Mouse (Mus musculus): Measurements from ENCODE around the gene Foxn3.

Foxn3 gene

GRCm38 (mm10) chr12:99244264-99244663 is 319.1 kb downstream of the Foxn3 start:
- no peak for DNase-seq

- no peak for DNase-seq
Measured at GRCm38 (mm10) chr12:99243316-99243715, 320.1 kb downstream of the Foxn3 start.

- no peak for DNase-seq
Measured at GRCm38 (mm10) chr12:99240185-99240726, 323.1 kb downstream of the Foxn3 start.

- no peak for DNase-seq
Measured at GRCm38 (mm10) chr12:99239735-99240134, 323.6 kb downstream of the Foxn3 start.

DNA sequence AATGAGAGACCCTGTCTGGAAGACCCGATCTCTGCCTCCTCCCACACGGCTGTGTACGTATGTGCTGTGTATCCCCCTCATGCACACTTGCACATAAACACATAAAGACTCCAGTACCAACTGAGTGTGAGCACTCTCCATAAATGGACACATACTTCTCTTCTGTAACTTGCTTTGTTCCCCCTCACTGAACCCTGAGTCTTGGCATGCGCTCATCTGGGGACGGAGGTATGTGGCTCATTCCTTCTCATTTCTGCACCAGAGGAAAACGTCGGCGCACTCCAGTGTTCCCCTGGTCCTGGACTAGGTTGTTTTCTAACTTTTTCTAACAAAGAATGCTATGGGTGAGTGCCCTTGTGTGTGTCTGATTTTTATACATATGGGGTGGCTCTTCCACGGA is 325.9 kb downstream of the Foxn3 start:
- no peak for DNase-seq

DNA sequence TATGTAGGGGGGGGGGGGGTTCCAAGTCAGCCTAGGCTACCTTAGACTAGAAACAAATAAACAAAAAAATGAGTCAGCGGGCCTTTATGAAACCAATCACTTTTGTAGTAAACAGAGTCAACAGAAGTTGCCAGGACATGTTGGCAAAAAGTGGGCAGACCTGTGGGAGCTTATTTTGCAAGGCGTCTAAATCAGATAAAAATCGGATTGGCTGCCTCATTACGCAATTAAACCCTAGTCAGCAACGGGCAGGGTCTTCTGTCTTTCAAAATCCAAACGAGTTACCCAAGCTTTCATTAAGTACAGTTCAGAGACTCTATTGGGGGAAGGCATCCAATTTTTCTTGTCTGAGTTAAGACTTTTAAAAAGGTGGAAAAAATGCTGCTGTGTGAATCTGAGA is 329.0 kb downstream of the Foxn3 start:
- DNase-seq = no peak

GRCm38 (mm10) chr12:99233386-99233785 is 330.0 kb downstream of the Foxn3 start:
- no peak for DNase-seq

- DNase-seq = no peak
Measured at GRCm38 (mm10) chr12:99232478-99232877, 330.9 kb downstream of the Foxn3 start.

- no peak for DNase-seq
Measured at GRCm38 (mm10) chr12:99231321-99231720, 332.1 kb downstream of the Foxn3 start.

- DNase-seq = no peak
Measured at GRCm38 (mm10) chr12:99230783-99231048, 332.7 kb downstream of the Foxn3 start.

GRCm38 (mm10) chr12:99229973-99230782 is 333.2 kb downstream of the Foxn3 start:
- DNase-seq = no peak

GRCm38 (mm10) chr12:99227313-99227952 is 335.9 kb downstream of the Foxn3 start:
- DNase-seq = no peak

DNA sequence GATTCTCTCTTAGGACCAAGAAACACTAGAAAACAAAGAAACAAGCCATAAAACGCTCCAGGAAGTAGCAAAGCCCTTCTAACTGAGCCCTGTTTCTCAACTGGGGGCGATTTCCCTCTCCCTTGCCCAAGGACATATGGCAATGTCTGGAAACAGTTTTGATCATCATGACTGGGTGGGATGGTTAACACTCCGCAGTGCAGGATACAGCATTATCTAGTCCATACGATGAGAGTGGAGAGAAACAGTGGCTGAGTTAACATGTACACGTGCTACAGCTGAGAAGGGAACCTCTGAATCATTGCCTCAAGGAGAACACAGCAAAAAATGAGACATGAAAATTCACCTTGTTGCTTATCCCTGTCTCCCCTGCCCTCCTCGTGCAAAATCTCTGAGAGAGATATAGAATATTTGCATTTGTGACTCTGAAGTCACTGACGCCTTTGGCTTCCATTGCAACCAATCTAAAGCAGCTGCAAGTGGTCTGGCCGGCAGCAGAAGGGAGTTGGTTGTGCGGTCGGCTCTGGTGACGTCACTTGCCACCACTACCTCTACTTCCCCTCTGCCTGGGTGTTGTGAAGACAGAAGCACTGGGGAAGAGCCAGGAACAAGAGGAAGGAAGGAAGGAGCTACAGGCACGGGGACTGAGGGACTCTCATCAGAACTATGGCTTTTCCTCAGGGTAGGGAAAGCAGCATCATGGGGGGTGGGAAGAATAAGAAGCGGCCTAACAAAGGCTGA is 338.3 kb downstream of the Foxn3 start:
- DNase-seq = peak; percentile 25

DNA sequence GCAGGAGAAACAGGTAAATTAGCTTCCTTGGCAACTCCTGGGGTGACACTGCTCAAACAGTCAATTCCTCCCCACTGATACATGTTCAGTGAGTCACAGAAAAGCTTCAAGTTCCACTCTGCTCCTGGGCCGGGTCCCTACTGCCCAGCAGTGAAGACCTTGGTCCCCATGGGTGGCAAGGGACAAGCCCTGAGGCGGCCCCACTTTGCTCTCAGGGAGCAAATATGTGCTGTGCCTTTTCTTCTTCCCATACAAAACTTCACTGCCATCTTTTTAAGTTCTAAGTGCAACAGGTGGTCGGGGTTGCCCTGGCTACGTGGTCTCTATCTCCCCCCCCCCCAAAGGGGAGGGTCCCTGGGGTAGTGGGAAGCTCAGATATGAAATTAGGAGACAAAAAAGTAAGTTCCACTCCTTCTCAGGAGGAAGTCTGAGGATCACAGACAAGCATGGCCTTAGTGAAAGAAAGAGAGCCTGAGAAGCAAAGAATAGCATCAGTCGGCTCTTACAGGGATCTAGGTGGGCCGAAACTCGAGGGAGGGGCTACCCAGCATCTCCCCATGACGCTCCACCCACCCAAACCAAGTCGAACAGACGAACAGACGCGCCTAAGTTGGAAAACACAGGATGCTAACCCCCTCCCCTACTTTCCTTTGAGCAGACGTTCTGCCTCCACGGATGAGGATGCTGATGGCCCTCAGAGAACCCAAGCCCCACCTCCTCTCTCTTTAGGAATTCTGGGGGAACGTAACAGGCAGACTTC is 342.1 kb downstream of the Foxn3 start:
- DNase-seq = no peak

DNA sequence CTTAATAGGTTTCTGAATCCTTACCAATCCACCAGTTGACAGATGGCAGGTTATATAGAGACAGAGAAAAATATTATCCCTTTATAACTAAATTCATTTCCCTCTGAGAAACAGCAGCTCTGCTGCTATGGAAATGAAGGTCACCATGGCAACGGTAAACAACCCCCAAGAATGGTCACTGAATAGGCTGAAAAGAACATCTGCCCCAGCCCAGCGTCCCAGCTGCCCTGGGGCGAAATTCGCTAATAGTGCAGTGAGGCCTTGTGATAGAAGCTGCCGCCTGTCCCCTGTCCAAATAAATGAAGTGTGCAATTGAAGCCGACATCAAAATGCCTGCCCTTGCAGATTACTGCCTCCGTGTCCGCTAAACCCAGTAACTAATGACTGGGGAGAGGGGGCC is 343.0 kb downstream of the Foxn3 start:
- no peak for DNase-seq

GRCm38 (mm10) chr12:99219812-99220211 is 343.6 kb downstream of the Foxn3 start:
- no peak for DNase-seq

- DNase-seq = no peak
Measured at GRCm38 (mm10) chr12:99217145-99217698, 346.2 kb downstream of the Foxn3 start.

GRCm38 (mm10) chr12:99216341-99216761 is 347.0 kb downstream of the Foxn3 start:
- DNase-seq = no peak

DNA sequence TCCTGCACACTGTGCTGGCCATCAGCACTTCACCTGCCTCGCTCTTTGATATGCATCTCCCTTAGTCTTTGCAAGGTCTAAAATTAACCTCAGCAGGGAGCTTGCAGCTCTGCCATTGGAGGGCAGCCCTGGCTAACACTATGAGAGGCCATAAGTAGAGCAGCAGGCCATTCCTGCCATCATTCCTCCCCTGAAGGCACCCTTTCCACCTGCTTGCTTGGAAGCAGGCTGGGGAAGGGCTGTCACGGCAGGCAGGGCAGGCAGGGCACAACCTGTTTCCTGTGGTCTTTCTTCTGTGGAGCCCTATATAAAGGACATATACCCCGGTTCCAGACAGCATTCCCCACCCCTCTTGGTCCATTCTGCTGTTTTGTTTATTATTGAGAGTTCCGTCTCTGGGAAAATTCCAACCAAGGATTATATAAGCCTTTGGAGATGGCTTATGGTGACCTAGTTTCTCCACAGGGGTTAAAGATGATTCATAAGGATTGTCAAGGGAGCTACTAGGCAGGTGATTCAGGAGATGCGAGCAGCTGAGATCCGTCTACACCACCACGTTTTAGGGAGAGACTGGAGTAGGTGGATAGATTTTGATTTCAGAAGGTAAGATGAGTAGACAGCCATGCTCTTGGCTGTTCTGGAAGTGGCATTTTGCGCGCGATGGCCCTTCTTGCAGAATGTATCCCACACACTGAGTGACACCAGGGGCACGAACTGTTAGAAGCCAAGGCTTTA is 347.7 kb downstream of the Foxn3 start:
- DNase-seq = no peak

GRCm38 (mm10) chr12:99214098-99214497 is 349.3 kb downstream of the Foxn3 start:
- no peak for DNase-seq

GRCm38 (mm10) chr12:99213218-99213617 is 350.2 kb downstream of the Foxn3 start:
- DNase-seq = no peak

GRCm38 (mm10) chr12:99209801-99210200 is 353.6 kb downstream of the Foxn3 start:
- no peak for DNase-seq
